Mouse (Mus musculus): Measurements from ENCODE around the gene Kansl3. TPM values are rescaled to one million over a fixed set of nuclear protein-coding genes. Genes with fewer than 3 reads are reported as not detected.

Kansl3 gene
- polyA plus RNA-seq, 1 experiment from 2014 or later = 18.6 TPM

DNA sequence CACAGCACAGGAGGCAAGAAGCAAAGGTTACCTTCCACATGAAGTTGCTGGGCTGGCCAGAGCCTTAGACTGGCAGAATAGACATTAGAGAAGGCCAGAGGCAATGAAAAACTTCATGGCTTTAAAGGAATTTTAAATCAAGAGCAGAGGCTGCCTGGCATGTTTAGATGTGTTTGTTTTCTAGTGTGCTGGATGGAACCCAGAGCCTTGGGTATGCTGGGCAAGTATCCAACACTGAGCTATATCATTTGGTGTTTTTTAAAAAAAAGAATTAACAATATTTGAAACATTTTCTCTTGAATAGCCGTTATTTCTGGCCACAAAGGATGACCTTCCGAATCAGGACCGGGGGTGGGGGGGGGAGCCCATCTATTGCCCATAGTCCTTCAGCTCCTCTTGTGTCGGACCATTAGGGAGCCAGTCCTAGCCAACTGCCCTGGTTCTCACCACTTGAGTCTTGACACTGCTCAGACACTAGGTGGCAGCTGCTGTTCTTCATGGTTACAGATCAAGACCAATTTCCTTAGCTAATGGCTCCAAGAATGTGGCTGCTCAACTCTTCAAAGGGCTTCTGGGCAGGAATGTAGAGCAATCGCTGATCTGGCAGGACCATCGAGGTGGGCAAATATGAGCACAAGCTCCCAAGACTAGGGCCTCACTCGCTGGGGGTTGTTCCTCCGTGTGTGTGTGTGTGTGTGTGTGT is 45.1 kb downstream of the Kansl3 start:
- Histone ChIP-seq H3K27me3 (replicated peaks; ENCODE audit: control insufficient read depth, insufficient read depth, low read length) (no peaks in the 10 kb centered on the region), H3K27ac (ENCODE audit: low read depth, low read length) (no peak overlapping the region), H3K9me3 (ENCODE audit: control insufficient read depth) (no peaks in the 10 kb centered on the region), H3K4me1 (replicated peaks; ENCODE audit: control insufficient read depth, insufficient read depth, low read length) (no peaks in the 10 kb centered on the region), H3K9ac (ENCODE audit: low read depth, low read length) (no peak overlapping the region), H3K4me2 (replicated peaks; ENCODE audit: low read depth) (no peak overlapping the region), H3K36me3 (ENCODE audit: control insufficient read depth, insufficient read depth) (no peaks in the 10 kb centered on the region), H3K4me3 (ENCODE audit: low read depth, low read length) (no peak overlapping the region)
- WGBS = 21% methylated on average over 8 of the region's 8 CpGs
- peak; percentile 87 for TF ChIP-seq CTCF (IDR thresholded peaks at IDR 0.05; ENCODE audit: low read depth)
- 0 out of 2 replicates have a peak, but pooled peaks have one; percentile 30 for ATAC-seq

- no peak for TF ChIP-seq CTCF (IDR thresholded peaks at IDR 0.05; ENCODE audit: low read depth)
- H3K27me3 ChIP-seq (replicated peaks; ENCODE audit: control insufficient read depth, insufficient read depth, low read length) = no peaks in the 10 kb centered on the region
- H3K4me3 ChIP-seq (ENCODE audit: low read depth, low read length) = no peak overlapping the region
- H3K9me3 ChIP-seq (ENCODE audit: control insufficient read depth) = no peaks in the 10 kb centered on the region
- WGBS = 59% methylated on average over 9 of the region's 9 CpGs
- H3K4me2 ChIP-seq (replicated peaks; ENCODE audit: low read depth) = no peak overlapping the region
- H3K27ac ChIP-seq (ENCODE audit: low read depth, low read length) = no peak overlapping the region
- H3K9ac ChIP-seq (ENCODE audit: low read depth, low read length) = no peak overlapping the region
- no peak for ATAC-seq
- no peaks in the 10 kb centered on the region for H3K4me1 ChIP-seq (replicated peaks; ENCODE audit: control insufficient read depth, insufficient read depth, low read length)
- H3K36me3 ChIP-seq (ENCODE audit: control insufficient read depth, insufficient read depth) = no peaks in the 10 kb centered on the region
Measured at GRCm38 (mm10) chr1:36323076-36323475, 45.9 kb downstream of the Kansl3 start.

DNA sequence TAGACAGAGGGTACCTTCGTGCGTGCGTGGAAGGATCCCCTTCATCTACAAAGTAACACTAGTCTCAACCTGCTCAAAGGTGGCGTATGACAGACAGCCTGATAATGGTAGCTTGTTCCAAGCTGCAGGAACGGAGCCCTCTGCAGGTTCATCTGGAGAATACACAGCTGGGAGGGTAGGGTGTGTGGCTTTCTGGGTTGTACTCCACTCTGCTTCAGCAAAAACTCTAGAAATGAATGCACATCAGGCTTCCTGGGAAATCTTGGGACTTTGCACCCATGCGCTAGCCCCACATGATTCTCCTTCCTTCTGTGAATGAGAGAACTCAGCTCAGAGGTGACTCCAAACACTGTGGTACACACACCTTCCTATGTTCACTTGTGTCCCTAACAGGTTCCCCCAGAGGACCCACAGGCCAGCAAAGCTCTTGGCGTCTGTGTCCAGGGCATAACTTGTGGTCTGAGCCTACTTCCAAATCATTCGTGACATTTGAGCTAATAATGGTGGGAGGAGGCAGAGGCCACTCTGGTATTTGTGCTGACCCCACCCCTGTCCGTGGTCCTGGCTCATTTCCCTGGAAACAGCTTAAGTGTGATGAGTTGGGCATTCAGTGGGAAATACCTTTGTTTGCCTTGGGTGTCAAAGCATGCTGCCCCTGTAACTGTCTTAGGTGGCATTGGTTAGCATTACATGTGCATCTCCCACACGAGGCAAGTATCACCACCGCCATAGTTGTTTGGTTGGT is 47.0 kb downstream of the Kansl3 start:
- Histone ChIP-seq H3K4me2 (replicated peaks; ENCODE audit: low read depth) (no peak overlapping the region), H3K27me3 (replicated peaks; ENCODE audit: control insufficient read depth, insufficient read depth, low read length) (no peaks in the 10 kb centered on the region), H3K9ac (ENCODE audit: low read depth, low read length) (no peak overlapping the region), H3K36me3 (ENCODE audit: control insufficient read depth, insufficient read depth) (no peaks in the 10 kb centered on the region), H3K9me3 (ENCODE audit: control insufficient read depth) (no peaks in the 10 kb centered on the region), H3K4me3 (ENCODE audit: low read depth, low read length) (no peak overlapping the region), H3K27ac (ENCODE audit: low read depth, low read length) (no peak overlapping the region), H3K4me1 (replicated peaks; ENCODE audit: control insufficient read depth, insufficient read depth, low read length) (no peaks in the 10 kb centered on the region)
- ATAC-seq = peak; percentile 44; the same call in 1 of the 2 replicates
- peak; percentile 70 for TF ChIP-seq CTCF (IDR thresholded peaks at IDR 0.05; ENCODE audit: low read depth)
- WGBS = 61% methylated on average over 11 of the region's 11 CpGs

DNA sequence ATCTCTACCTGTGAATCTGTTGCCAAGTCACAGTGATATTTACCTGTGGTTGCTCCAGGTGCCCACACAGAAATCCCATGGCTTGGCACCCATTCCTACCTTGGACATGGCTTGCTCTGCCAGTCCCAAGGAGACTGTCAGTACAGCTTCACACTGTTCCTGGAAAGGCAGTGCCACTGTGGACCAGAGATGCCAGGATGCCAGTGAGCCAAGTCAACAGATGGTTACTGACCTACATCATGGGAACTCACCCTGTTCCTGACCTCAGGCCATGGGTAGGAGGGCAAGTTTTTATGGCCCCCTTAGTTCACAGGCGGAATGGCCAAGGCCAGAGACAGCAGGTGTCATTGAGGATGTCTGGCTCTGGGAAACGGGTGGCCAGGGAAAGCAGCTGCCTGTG is 47.8 kb downstream of the Kansl3 start:
- ATAC-seq = no peak
- 62% methylated on average over 2 of the region's 2 CpGs for WGBS
- TF ChIP-seq CTCF (IDR thresholded peaks at IDR 0.05; ENCODE audit: low read depth) = no peak
- Histone ChIP-seq H3K36me3 (ENCODE audit: control insufficient read depth, insufficient read depth) (no peaks in the 10 kb centered on the region), H3K27ac (ENCODE audit: low read depth, low read length) (no peak overlapping the region), H3K9me3 (ENCODE audit: control insufficient read depth) (no peaks in the 10 kb centered on the region), H3K27me3 (replicated peaks; ENCODE audit: control insufficient read depth, insufficient read depth, low read length) (no peaks in the 10 kb centered on the region), H3K4me1 (replicated peaks; ENCODE audit: control insufficient read depth, insufficient read depth, low read length) (no peaks in the 10 kb centered on the region), H3K4me2 (replicated peaks; ENCODE audit: low read depth) (no peak overlapping the region), H3K4me3 (ENCODE audit: low read depth, low read length) (no peak overlapping the region), H3K9ac (ENCODE audit: low read depth, low read length) (no peak overlapping the region)

- TF ChIP-seq CTCF (IDR thresholded peaks at IDR 0.05; ENCODE audit: low read depth) = no peak
- 86% methylated on average over 2 of the region's 2 CpGs for WGBS
- H3K9ac ChIP-seq (ENCODE audit: low read depth, low read length) = no peak overlapping the region
- H3K9me3 ChIP-seq (ENCODE audit: control insufficient read depth) = no peaks in the 10 kb centered on the region
- no peaks in the 10 kb centered on the region for H3K36me3 ChIP-seq (ENCODE audit: control insufficient read depth, insufficient read depth)
- no peak overlapping the region for H3K27ac ChIP-seq (ENCODE audit: low read depth, low read length)
- no peak overlapping the region for H3K4me3 ChIP-seq (ENCODE audit: low read depth, low read length)
- H3K4me1 ChIP-seq (replicated peaks; ENCODE audit: control insufficient read depth, insufficient read depth, low read length) = no peaks in the 10 kb centered on the region
- ATAC-seq = no peak
- H3K4me2 ChIP-seq (replicated peaks; ENCODE audit: low read depth) = no peak overlapping the region
- H3K27me3 ChIP-seq (replicated peaks; ENCODE audit: control insufficient read depth, insufficient read depth, low read length) = no peaks in the 10 kb centered on the region
Measured at GRCm38 (mm10) chr1:36315776-36316100, 53.2 kb downstream of the Kansl3 start.

DNA sequence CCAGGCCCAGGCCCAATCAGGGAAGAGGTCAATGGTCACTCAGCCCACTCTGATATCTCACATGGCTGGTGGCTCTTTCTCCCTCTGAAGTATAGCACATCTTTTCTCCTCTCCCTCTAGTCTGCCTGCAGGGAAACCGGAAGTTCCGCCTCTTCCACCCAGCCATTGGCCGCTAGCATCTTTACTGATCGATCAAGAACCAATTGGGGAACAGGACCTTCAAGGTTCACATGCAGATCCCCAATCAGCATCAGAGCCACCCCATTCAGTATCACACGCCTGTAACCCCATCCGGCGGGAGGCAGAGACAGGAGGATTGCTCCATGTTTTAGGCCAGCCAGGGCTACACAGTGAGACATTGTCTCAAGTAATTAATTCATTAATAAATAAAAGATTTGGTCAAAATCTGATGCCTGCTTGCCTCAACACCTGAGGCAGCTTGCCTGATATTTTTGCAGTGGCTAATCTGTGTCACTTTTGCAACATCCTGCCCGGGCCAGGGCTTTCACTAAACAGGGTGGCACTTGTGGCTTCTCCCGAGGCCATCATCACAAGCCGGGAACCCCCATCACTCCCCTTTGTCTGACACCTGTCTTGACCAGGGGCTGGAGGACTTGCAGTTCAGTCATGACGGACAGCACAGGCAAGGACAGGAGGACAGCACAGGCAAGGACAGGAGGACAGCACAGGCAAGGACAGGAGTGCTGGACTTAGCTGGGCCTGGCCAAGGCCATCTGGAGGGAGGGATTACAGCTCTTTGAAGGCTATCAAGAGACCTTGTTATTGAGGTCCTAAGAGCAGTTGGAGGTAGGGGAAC is 53.8 kb downstream of the Kansl3 start:
- no peak for ATAC-seq
- no peak for TF ChIP-seq CTCF (IDR thresholded peaks at IDR 0.05; ENCODE audit: low read depth)
- Histone ChIP-seq H3K4me1 (replicated peaks; ENCODE audit: control insufficient read depth, insufficient read depth, low read length) (no peaks in the 10 kb centered on the region), H3K27ac (ENCODE audit: low read depth, low read length) (no peak overlapping the region), H3K4me2 (replicated peaks; ENCODE audit: low read depth) (no peak overlapping the region), H3K4me3 (ENCODE audit: low read depth, low read length) (no peak overlapping the region), H3K9me3 (ENCODE audit: control insufficient read depth) (no peaks in the 10 kb centered on the region), H3K27me3 (replicated peaks; ENCODE audit: control insufficient read depth, insufficient read depth, low read length) (no peaks in the 10 kb centered on the region), H3K9ac (ENCODE audit: low read depth, low read length) (no peak overlapping the region), H3K36me3 (ENCODE audit: control insufficient read depth, insufficient read depth) (no peaks in the 10 kb centered on the region)
- 88% methylated on average over 11 of the region's 11 CpGs for WGBS
